Mouse (Mus musculus) kidney, embryonic 14.5 days (tissue): ENCODE data around the gene Cpt1a. TPM values are rescaled to one million over a fixed set of nuclear protein-coding genes. Genes with fewer than 3 reads are reported as not detected.

ENCODE experiments used
- ATAC-seq: fragments of 200-750 bp; cut with Nextera tagmentation; 2 replicates; pipeline ENCODE4 v1.8.0; 2017; ENCODE audit warnings: moderate number of reproducible peaks, mild to moderate bottlenecking, moderate TSS enrichment, moderate library complexity; ENCODE audit not compliant: low FRiP score, low TSS enrichment
- H3K27ac ChIP-seq: fragments of 300-500 bp; sonication (generic); 2 replicates; pipeline ENCODE4 v1.5.1; 2014; ENCODE audit warnings: low read depth, mild to moderate bottlenecking, low read length, moderate library complexity, mixed read lengths
- H3K27me3 ChIP-seq: fragments of 300-500 bp; sonication (generic); 2 replicates; pipeline ENCODE4 v1.6.1; 2014; ENCODE audit warnings: mild to moderate bottlenecking, low read length; ENCODE audit not compliant: control insufficient read depth, insufficient read depth
- H3K36me3 ChIP-seq: fragments of 300-500 bp; sonication (generic); 2 replicates; pipeline ENCODE4 v1.6.1; 2014; ENCODE audit warnings: low read length, mixed read lengths; ENCODE audit not compliant: control insufficient read depth, insufficient read depth
- H3K4me1 ChIP-seq: fragments of 300-500 bp; sonication (generic); 2 replicates; pipeline ENCODE4 v1.6.1; 2014; ENCODE audit warnings: low read length, mixed read lengths; ENCODE audit not compliant: control insufficient read depth, insufficient read depth
- H3K4me2 ChIP-seq: fragments of 300-500 bp; sonication (generic); replicated peaks from 2 replicates; pipeline ENCODE4 v1.6.1; 2014; ENCODE audit warnings: low read depth, mild to moderate bottlenecking, low read length
- H3K4me3 ChIP-seq: fragments of 300-500 bp; sonication (generic); 2 replicates; pipeline ENCODE4 v1.5.1; 2014; ENCODE audit warnings: mild to moderate bottlenecking, low read length
- H3K9ac ChIP-seq: fragments of 300-500 bp; sonication (generic); 2 replicates; pipeline ENCODE4 v1.6.1; 2014; ENCODE audit warnings: low read depth, mild to moderate bottlenecking, low read length, moderate library complexity
- H3K9me3 ChIP-seq: fragments of 300-500 bp; sonication (generic); 2 replicates; pipeline ENCODE4 v1.6.1; 2016; ENCODE audit warnings: low read length; ENCODE audit not compliant: control insufficient read depth
- WGBS: fragments of 180-500 bp; shearing (Covaris S2); extraction: QIAGEN DNeasy Blood & Tissue Kit; methylation state at CpG from one replicate; pipeline ENCODE4 v1.1.7; 2014; 5-methylcytosine and 5-hydroxymethylcytosine counted together
- polyA plus RNA-seq: library from polyadenylated mRNA; unstranded; fragments of >200 nt; fragmentation: Nextera tagmentation; extraction: Ambion mirVana; gene quantifications from 2 replicates; pipeline ENCODE4 v1.2.1, GENCODE M21; 2014

Cpt1a gene
- polyA plus RNA-seq, 1 experiment from 2014 or later = 23.8 TPM

GRCm38 (mm10) chr19:3374028-3374427, 51.9 kb downstream of the Cpt1a start:
- no peak overlapping the region for H3K4me3 ChIP-seq
- H3K4me1 ChIP-seq = no peaks in the 10 kb centered on the region
- no peak overlapping the region for H3K9ac ChIP-seq
- WGBS = 48% methylated on average over 2 of the region's 2 CpGs
- H3K9me3 ChIP-seq = no peaks in the 10 kb centered on the region
- peaks cover 11% of the 10 kb centered on the region; the same call in 1 of the 2 replicates for H3K36me3 ChIP-seq
- no peak for ATAC-seq
- no peaks in the 10 kb centered on the region for H3K27me3 ChIP-seq
- H3K27ac ChIP-seq = no peak overlapping the region
- no peak overlapping the region for H3K4me2 ChIP-seq

- peaks cover 10% of the 10 kb centered on the region; the same call in 1 of the 2 replicates for H3K36me3 ChIP-seq
- H3K4me3 ChIP-seq = no peak overlapping the region
- no peak for ATAC-seq
- H3K9ac ChIP-seq = no peak overlapping the region
- 61% methylated on average over 7 of the region's 7 CpGs for WGBS
- no peak overlapping the region for H3K4me2 ChIP-seq
- H3K9me3 ChIP-seq = no peaks in the 10 kb centered on the region
- no peak overlapping the region for H3K27ac ChIP-seq
- H3K27me3 ChIP-seq = no peaks in the 10 kb centered on the region
- H3K4me1 ChIP-seq = no peaks in the 10 kb centered on the region
Observed at GRCm38 (mm10) chr19:3375945-3376495, 53.9 kb downstream of the Cpt1a start.

GRCm38 (mm10) chr19:3376966-3377715, 55.0 kb downstream of the Cpt1a start:
- 32% methylated on average over 4 of the region's 4 CpGs for WGBS
- no peak for ATAC-seq

GRCm38 (mm10) chr19:3378614-3379013, 56.5 kb downstream of the Cpt1a start:
- Histone ChIP-seq H3K9ac (no peak overlapping the region), H3K4me1 (no peaks in the 10 kb centered on the region), H3K27me3 (no peaks in the 10 kb centered on the region), H3K36me3 (peaks cover 5% of the 10 kb centered on the region; the same call in 1 of the 2 replicates), H3K9me3 (no peaks in the 10 kb centered on the region), H3K4me2 (no peak overlapping the region), H3K27ac (no peak overlapping the region), H3K4me3 (no peak overlapping the region)
- ATAC-seq = no peak
- WGBS = 85% methylated on average over 3 of the region's 3 CpGs

More at GRCm38 (mm10) chr19:3376966-3377715, 55.0 kb downstream of the Cpt1a start:
- Histone ChIP-seq H3K27me3 (no peaks in the 10 kb centered on the region), H3K4me1 (no peaks in the 10 kb centered on the region), H3K36me3 (peaks cover 9% of the 10 kb centered on the region; the same call in 1 of the 2 replicates), H3K9me3 (no peaks in the 10 kb centered on the region), H3K4me3 (no peak overlapping the region), H3K4me2 (no peak overlapping the region), H3K27ac (no peak overlapping the region), H3K9ac (no peak overlapping the region)

- Histone ChIP-seq H3K4me2 (no peak overlapping the region), H3K9me3 (peaks cover 4% of the 10 kb centered on the region), H3K4me1 (no peaks in the 10 kb centered on the region), H3K9ac (no peak overlapping the region), H3K27me3 (no peaks in the 10 kb centered on the region), H3K27ac (no peak overlapping the region), H3K36me3 (no peaks in the 10 kb centered on the region; the same call in 1 of the 2 replicates), H3K4me3 (no peak overlapping the region)
- WGBS = 71% methylated on average over 6 of the region's 6 CpGs
- no peak for ATAC-seq
Observed at GRCm38 (mm10) chr19:3388061-3388460, 65.9 kb downstream of the Cpt1a start.

- Histone ChIP-seq H3K4me1 (no peaks in the 10 kb centered on the region), H3K9me3 (peaks cover 4% of the 10 kb centered on the region), H3K4me2 (peak within 1 kb of the TSS; percentile 91), H3K27ac (no peak within 1 kb of the TSS), H3K9ac (peak within 1 kb of the TSS; percentile 63), H3K36me3 (no peaks in the 10 kb centered on the region; the same call in 1 of the 2 replicates), H3K27me3 (no peaks in the 10 kb centered on the region), H3K4me3 (peak within 1 kb of the TSS; percentile 45)
- 2% methylated on average over 33 of the region's 33 CpGs for WGBS
- peak; percentile 92 for ATAC-seq
Observed at GRCm38 (mm10) chr19:3388629-3389057, 66.5 kb downstream of the Cpt1a start, which contains the start of gene Tesmin. Tesmin (plus strand) TSS chr19:3388857.

GRCm38 (mm10) chr19:3389089-3389488, 67.0 kb downstream of the Cpt1a start:
- WGBS = 2% methylated on average over 31 of the region's 43 CpGs
- peak overlapping the region; percentile 63 for H3K9ac ChIP-seq

GRCm38 (mm10) chr19:3392384-3392783, 70.2 kb downstream of the Cpt1a start:
- WGBS = 87% methylated on average over 1 of the region's 1 CpGs
- ATAC-seq = no peak
- no peaks in the 10 kb centered on the region for H3K36me3 ChIP-seq

More at GRCm38 (mm10) chr19:3389089-3389488, 67.0 kb downstream of the Cpt1a start:
- Histone ChIP-seq H3K9me3 (peaks cover 4% of the 10 kb centered on the region), H3K27ac (no peak overlapping the region), H3K36me3 (no peaks in the 10 kb centered on the region; the same call in 1 of the 2 replicates), H3K4me3 (peak overlapping the region; percentile 45), H3K4me1 (no peaks in the 10 kb centered on the region), H3K4me2 (peak overlapping the region; percentile 91), H3K27me3 (no peaks in the 10 kb centered on the region)
- peak; percentile 95 for ATAC-seq

GRCm38 (mm10) chr19:3394216-3394615, 72.1 kb downstream of the Cpt1a start:
- no peak overlapping the region for H3K4me3 ChIP-seq
- WGBS = 79% methylated on average over 3 of the region's 3 CpGs
- H3K4me2 ChIP-seq = no peak overlapping the region
- no peak overlapping the region for H3K27ac ChIP-seq
- no peak overlapping the region for H3K9ac ChIP-seq
- peaks cover 4% of the 10 kb centered on the region for H3K9me3 ChIP-seq
- H3K4me1 ChIP-seq = no peaks in the 10 kb centered on the region
- no peak for ATAC-seq
- H3K27me3 ChIP-seq = no peaks in the 10 kb centered on the region
- no peaks in the 10 kb centered on the region for H3K36me3 ChIP-seq

More at GRCm38 (mm10) chr19:3392384-3392783, 70.2 kb downstream of the Cpt1a start:
- Histone ChIP-seq H3K4me2 (no peak overlapping the region), H3K27me3 (no peaks in the 10 kb centered on the region), H3K9ac (no peak overlapping the region), H3K27ac (no peak overlapping the region), H3K4me3 (no peak overlapping the region), H3K9me3 (peaks cover 4% of the 10 kb centered on the region), H3K4me1 (no peaks in the 10 kb centered on the region)
